Mouse (Mus musculus): Measurements from ENCODE around the gene Rhd. TPM values are rescaled to one million over a fixed set of nuclear protein-coding genes. Genes with fewer than 3 reads are reported as not detected.

The Rhd gene
- polyA plus RNA-seq, 1 experiment = not detected

GRCm38 (mm10) chr4:134855371-134855770 lies 9.0 kb upstream of the Rhd start:
- no peak for DNase-seq (ENCODE audit: low read depth, low spot score)
- 67% methylated on average over 3 of the region's 3 CpGs for WGBS

GRCm38 (mm10) chr4:134856056-134856455 lies 8.3 kb upstream of the Rhd start:
- 80% methylated on average over 5 of the region's 5 CpGs for WGBS

GRCm38 (mm10) chr4:134856501-134856900 lies 7.8 kb upstream of the Rhd start:
- WGBS = 60% methylated on average over 5 of the region's 5 CpGs
- DNase-seq (ENCODE audit: low read depth, low spot score) = no peak

More at GRCm38 (mm10) chr4:134856056-134856455, 8.3 kb upstream of the Rhd start:
- no peak for DNase-seq (ENCODE audit: low read depth, low spot score)

GRCm38 (mm10) chr4:134858494-134858893 lies 5.8 kb upstream of the Rhd start:
- DNase-seq (ENCODE audit: low read depth, low spot score) = no peak
- WGBS = 80% methylated on average over 4 of the region's 4 CpGs

GRCm38 (mm10) chr4:134861884-134862283 lies 2.5 kb upstream of the Rhd start:
- 51% methylated on average over 6 of the region's 6 CpGs for WGBS
- DNase-seq (ENCODE audit: low read depth, low spot score) = no peak

GRCm38 (mm10) chr4:134862996-134863395 lies 1.3 kb upstream of the Rhd start:
- DNase-seq (ENCODE audit: low read depth, low spot score) = no peak
- WGBS = 63% methylated on average over 7 of the region's 7 CpGs

GRCm38 (mm10) chr4:134865340-134865739 lies 1.0 kb downstream of the Rhd start:
- WGBS = 53% methylated on average over 6 of the region's 6 CpGs
- DNase-seq (ENCODE audit: low read depth, low spot score) = no peak

- no peak for DNase-seq (ENCODE audit: low read depth, low spot score)
- 76% methylated on average over 5 of the region's 5 CpGs for WGBS
Measured at GRCm38 (mm10) chr4:134865789-134866188, 1.5 kb downstream of the Rhd start.

GRCm38 (mm10) chr4:134867213-134867612 lies 2.9 kb downstream of the Rhd start:
- no peak for DNase-seq (ENCODE audit: low read depth, low spot score)
- WGBS = 91% methylated on average over 8 of the region's 8 CpGs

- WGBS = 89% methylated on average over 8 of the region's 8 CpGs
- no peak for DNase-seq (ENCODE audit: low read depth, low spot score)
Measured at GRCm38 (mm10) chr4:134867661-134868060, 3.3 kb downstream of the Rhd start.

GRCm38 (mm10) chr4:134868065-134868464 lies 3.7 kb downstream of the Rhd start:
- no peak for DNase-seq (ENCODE audit: low read depth, low spot score)
- WGBS = 86% methylated on average over 10 of the region's 10 CpGs

- no peak for DNase-seq (ENCODE audit: low read depth, low spot score)
- 45% methylated on average over 9 of the region's 9 CpGs for WGBS
Measured at GRCm38 (mm10) chr4:134868490-134868889, 4.2 kb downstream of the Rhd start.

- 17% methylated on average over 16 of the region's 16 CpGs for WGBS
- DNase-seq (ENCODE audit: low read depth, low spot score) = no peak
Measured at GRCm38 (mm10) chr4:134869068-134869730, 4.9 kb downstream of the Rhd start.

GRCm38 (mm10) chr4:134869815-134870375 lies 5.6 kb downstream of the Rhd start:
- DNase-seq (ENCODE audit: low read depth, low spot score) = no peak
- 68% methylated on average over 7 of the region's 7 CpGs for WGBS

GRCm38 (mm10) chr4:134871477-134871876 lies 7.1 kb downstream of the Rhd start:
- no peak for DNase-seq (ENCODE audit: low read depth, low spot score)
- WGBS = 29% methylated on average over 4 of the region's 4 CpGs

GRCm38 (mm10) chr4:134871950-134872349 lies 7.6 kb downstream of the Rhd start:
- DNase-seq (ENCODE audit: low read depth, low spot score) = no peak
- WGBS = 61% methylated on average over 2 of the region's 2 CpGs

GRCm38 (mm10) chr4:134876171-134876570 lies 11.8 kb downstream of the Rhd start:
- 71% methylated on average over 9 of the region's 9 CpGs for WGBS
- no peak for DNase-seq (ENCODE audit: low read depth, low spot score)

- 5% methylated on average over 17 of the region's 17 CpGs for WGBS
- no peak for DNase-seq (ENCODE audit: low read depth, low spot score)
Measured at GRCm38 (mm10) chr4:134879410-134879981, 15.2 kb downstream of the Rhd start.

GRCm38 (mm10) chr4:134880041-134880440 lies 15.7 kb downstream of the Rhd start:
- no peak for DNase-seq (ENCODE audit: low read depth, low spot score)
- WGBS = 45% methylated on average over 6 of the region's 6 CpGs

- no peak for DNase-seq (ENCODE audit: low read depth, low spot score)
- 22% methylated on average over 7 of the region's 7 CpGs for WGBS
Measured at GRCm38 (mm10) chr4:134883266-134883665, 18.9 kb downstream of the Rhd start.

- WGBS = 80% methylated on average over 10 of the region's 10 CpGs
- no peak for DNase-seq (ENCODE audit: low read depth, low spot score)
Measured at GRCm38 (mm10) chr4:134883808-134884207, 19.5 kb downstream of the Rhd start.
